Mouse (Mus musculus): Measurements from ENCODE around the gene Lemd2. TPM values are rescaled to one million over a fixed set of nuclear protein-coding genes. Genes with fewer than 3 reads are reported as not detected.

Lemd2 gene
- polyA plus RNA-seq (2012; rRNA removed) = 131 and 146 TPM in 2 replicates

DNA sequence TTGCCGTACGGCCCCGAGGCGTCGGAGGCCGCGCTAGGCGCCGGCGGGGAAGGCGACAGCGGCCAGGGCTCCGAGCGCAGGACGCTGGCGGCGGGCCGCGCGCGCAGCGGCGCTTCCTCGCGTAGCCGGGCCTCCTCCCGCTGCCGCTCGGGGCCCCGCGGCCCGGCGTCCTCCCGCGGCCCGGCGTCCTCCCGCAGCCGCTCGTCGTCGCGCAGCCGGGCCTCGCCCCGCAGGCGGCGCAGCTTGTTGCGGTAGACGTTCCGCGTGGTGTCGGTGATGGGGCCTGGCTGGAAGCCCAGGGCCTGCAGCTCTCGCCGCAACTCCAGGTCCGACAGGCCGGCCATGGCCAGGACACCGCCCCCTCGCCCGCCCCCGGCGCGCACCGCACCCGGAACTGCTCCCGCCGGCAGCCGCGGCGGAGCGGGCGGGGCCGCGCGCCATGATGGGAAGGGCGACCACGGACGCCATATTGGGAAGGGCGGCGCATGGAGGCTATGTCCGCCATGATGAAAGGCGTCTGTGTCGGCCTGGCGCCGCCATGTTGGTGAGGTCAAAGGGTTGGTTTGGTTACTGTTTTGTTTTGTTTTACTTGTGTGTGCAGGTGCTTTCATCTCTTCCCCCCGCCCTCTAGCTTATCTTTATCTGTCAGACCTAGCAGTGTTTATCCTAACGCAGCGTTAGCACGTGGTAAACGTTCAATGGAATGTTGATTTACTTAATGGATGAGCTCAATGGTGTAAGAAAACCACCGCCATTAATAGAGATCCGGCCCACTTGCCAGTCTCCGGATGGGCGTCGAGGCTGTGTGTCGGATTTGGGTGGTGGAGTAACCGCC, at the start of gene Lemd2:
Gene Lemd2 (minus strand): TSS at position 395 of the 835 bp plus-strand sequence.

DNA sequence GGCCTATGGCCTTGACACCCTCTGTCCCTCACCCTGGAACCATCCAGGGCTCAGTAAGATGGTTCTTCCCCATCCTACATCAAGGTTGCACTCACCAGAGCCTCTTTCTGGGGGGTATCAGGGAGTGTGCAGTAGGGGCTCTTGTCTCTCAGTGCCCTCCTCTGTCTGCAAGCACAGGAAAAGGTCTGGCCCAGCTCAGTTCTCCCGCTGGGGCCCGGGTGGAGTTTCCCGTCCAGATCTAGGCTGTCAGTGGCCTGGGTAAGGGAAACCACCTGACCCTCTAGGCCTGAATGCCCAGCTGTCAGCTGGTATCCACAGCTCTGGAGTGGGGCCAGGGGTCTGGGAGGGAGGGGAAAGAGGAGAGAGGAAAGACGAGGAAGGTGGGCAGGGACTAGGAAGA, 36.7 kb downstream of the Lemd2 start, which contains the start of gene Ip6k3:
Gene Ip6k3 (minus strand): TSS at position 251 of the 400 bp plus-strand sequence.

Other genes with a start within 250 kb of the Lemd2 start
- 9.5 and 13.4 TPM in 2 replicates for gene Zbtb9, start 231.3 kb downstream of the Lemd2 start, polyA plus RNA-seq (2012; rRNA removed)
- gene Bak1, start 175.5 kb downstream of the Lemd2 start, polyA plus RNA-seq (2012; rRNA removed) = 126 and 178 TPM in 2 replicates
- gene Itpr3, start 147.2 kb downstream of the Lemd2 start, polyA plus RNA-seq (2012; rRNA removed) = 47.8 and 55.5 TPM in 2 replicates
- 96.2 and 150 TPM in 2 replicates for gene Uqcc2, start 70.6 kb downstream of the Lemd2 start, polyA plus RNA-seq (2012; rRNA removed)
- 0.19 and 0.38 TPM in 2 replicates for gene Ip6k3, start 36.7 kb downstream of the Lemd2 start, polyA plus RNA-seq (2012; rRNA removed)

Measured in colon, adult 2 months (tissue).